Mouse (Mus musculus) forebrain, postnatal 0 days (tissue): ENCODE data around the gene Ranbp2. TPM values are rescaled to one million over a fixed set of nuclear protein-coding genes. Genes with fewer than 3 reads are reported as not detected.
A peak's percentile ranks its signal among the peaks of the same experiment; 100 is the strongest.

Experiments
- ATAC-seq: fragments of 200-750 bp; cut with Nextera tagmentation; 2 replicates; pipeline ENCODE4 v1.8.0; 2017; ENCODE audit warnings: mild to moderate bottlenecking, moderate library complexity
- DNase-seq: peaks from one replicate; pipeline ENCODE4 v3.0.0-alpha.2; 2015
- H3K27ac ChIP-seq: fragments of 300-500 bp; sonication (generic); 2 replicates; pipeline ENCODE4 v1.5.1; 2014; ENCODE audit warnings: low read depth, mild to moderate bottlenecking, antibody characterized with exemption, low read length, moderate library complexity, mixed read lengths
- H3K27me3 ChIP-seq: fragments of 300-500 bp; sonication (generic); 2 replicates; pipeline ENCODE4 v1.6.1; 2014; ENCODE audit warnings: mild to moderate bottlenecking, low read length, mixed read lengths; ENCODE audit not compliant: insufficient read depth
- H3K36me3 ChIP-seq: fragments of 300-500 bp; sonication (generic); 2 replicates; pipeline ENCODE4 v1.6.1; 2014; ENCODE audit warnings: mild to moderate bottlenecking, moderate library complexity; ENCODE audit not compliant: insufficient read depth
- H3K4me1 ChIP-seq: fragments of 300-500 bp; sonication (generic); 2 replicates; pipeline ENCODE4 v1.6.1; 2014; ENCODE audit warnings: antibody characterized with exemption; ENCODE audit not compliant: insufficient read depth
- H3K4me2 ChIP-seq: fragments of 300-500 bp; sonication (generic); 2 replicates; pipeline ENCODE4 v1.6.1; 2014; ENCODE audit warnings: low read depth, mild to moderate bottlenecking, moderate library complexity
- H3K4me3 ChIP-seq: fragments of 300-500 bp; sonication (generic); 2 replicates; pipeline ENCODE4 v1.5.1; 2014; ENCODE audit warnings: low read depth, low read length, mixed read lengths
- H3K9ac ChIP-seq: fragments of 300-500 bp; sonication (generic); 2 replicates; pipeline ENCODE4 v1.6.1; 2014; ENCODE audit warnings: mild to moderate bottlenecking
- H3K9me3 ChIP-seq: fragments of 300-500 bp; sonication (generic); 2 replicates; pipeline ENCODE4 v1.6.1; 2016; ENCODE audit warnings: low read length
- CTCF ChIP-seq: sonication (generic); IDR thresholded peaks from 2 replicates; pipeline ENCODE4 v1.5.1; 2016; ENCODE audit warnings: antibody characterized with exemption, control low read depth, low read depth
- WGBS: fragments of 180-500 bp; shearing (Covaris S2); extraction: QIAGEN DNeasy Blood & Tissue Kit; methylation state at CpG from one replicate; pipeline ENCODE4 v1.1.7; 2014; 5-methylcytosine and 5-hydroxymethylcytosine counted together
- polyA plus RNA-seq: library from polyadenylated mRNA; unstranded; fragments of >200 nt; fragmentation: Nextera tagmentation; extraction: Ambion mirVana; gene quantifications from 2 replicates; pipeline ENCODE4 v1.2.1, GENCODE M21; 2015
- total RNA-seq: library from RNA; depleted of rRNA; stranded (reverse); fragments of >200 nt; gene quantifications from 2 replicates; pipeline ENCODE4 v1.2.3, GENCODE M21; 2014

Gene Ranbp2
- total and polyA plus RNA-seq, 2 experiments from 2014 or later = 10.9 to 65.4 TPM

GRCm38 (mm10) chr10:58452185-58452584 lies 5.5 kb downstream of the Ranbp2 start:
- H3K4me1 ChIP-seq = 0 out of 2 replicates have a peak, but pooled peaks cover 2% of the 10 kb centered on the region
- no peak overlapping the region for H3K27ac ChIP-seq
- TF ChIP-seq CTCF = no peak
- H3K36me3 ChIP-seq = peaks cover 18% of the 10 kb centered on the region; the same call in 1 of the 2 replicates
- H3K27me3 ChIP-seq = no peaks in the 10 kb centered on the region
- WGBS = 96% methylated on average over 1 of the region's 1 CpGs
- H3K9ac ChIP-seq = no peak overlapping the region
- H3K9me3 ChIP-seq = no peaks in the 10 kb centered on the region
- ATAC-seq = no peak
- H3K4me3 ChIP-seq = no peak overlapping the region
- H3K4me2 ChIP-seq = no peak overlapping the region
- no peak for DNase-seq

- Histone ChIP-seq H3K4me3 (no peak overlapping the region), H3K9ac (no peak overlapping the region), H3K4me2 (no peak overlapping the region), H3K4me1 (no peaks in the 10 kb centered on the region), H3K27me3 (no peaks in the 10 kb centered on the region), H3K9me3 (no peaks in the 10 kb centered on the region), H3K27ac (no peak overlapping the region), H3K36me3 (peaks cover 50% of the 10 kb centered on the region)
- no peak for TF ChIP-seq CTCF
- 90% methylated on average over 1 of the region's 1 CpGs for WGBS
- no peak for ATAC-seq
- no peak for DNase-seq
These were observed 13.2 kb downstream of the Ranbp2 start for GRCm38 (mm10) chr10:58459896-58460295.

- 36% methylated on average over 5 of the region's 5 CpGs for WGBS
- no peak overlapping the region for H3K9ac ChIP-seq
- no peaks in the 10 kb centered on the region for H3K4me1 ChIP-seq
- no peak overlapping the region for H3K4me3 ChIP-seq
- peaks cover 28% of the 10 kb centered on the region for H3K36me3 ChIP-seq
- TF ChIP-seq CTCF = no peak
- ATAC-seq (peak; percentile 79), DNase-seq (peak; percentile 53)
- no peaks in the 10 kb centered on the region for H3K9me3 ChIP-seq
- no peak overlapping the region for H3K4me2 ChIP-seq
- H3K27ac ChIP-seq = peak overlapping the region; percentile 22; the same call in 1 of the 2 replicates
- no peaks in the 10 kb centered on the region for H3K27me3 ChIP-seq
These were observed 30.5 kb downstream of the Ranbp2 start for GRCm38 (mm10) chr10:58477086-58477755.

- peaks cover 29% of the 10 kb centered on the region for H3K36me3 ChIP-seq
- TF ChIP-seq CTCF = no peak
- no peak overlapping the region for H3K4me2 ChIP-seq
- no peak overlapping the region for H3K9ac ChIP-seq
- no peak for DNase-seq
- H3K4me1 ChIP-seq = no peaks in the 10 kb centered on the region
- WGBS = 88% methylated on average over 2 of the region's 2 CpGs
- H3K27me3 ChIP-seq = no peaks in the 10 kb centered on the region
- no peak overlapping the region for H3K4me3 ChIP-seq
- H3K9me3 ChIP-seq = no peaks in the 10 kb centered on the region
- ATAC-seq = no peak
- H3K27ac ChIP-seq = 0 out of 2 replicates have a peak overlapping the region, but pooled peaks have one; percentile 22
These were observed 31.4 kb downstream of the Ranbp2 start for GRCm38 (mm10) chr10:58478071-58478578.

GRCm38 (mm10) chr10:58479954-58480490 lies 33.3 kb downstream of the Ranbp2 start:
- no peak overlapping the region for H3K9ac ChIP-seq
- no peaks in the 10 kb centered on the region for H3K9me3 ChIP-seq
- no peak for DNase-seq
- no peak for ATAC-seq
- no peak overlapping the region for H3K27ac ChIP-seq
- no peaks in the 10 kb centered on the region for H3K27me3 ChIP-seq
- H3K36me3 ChIP-seq = peaks cover 40% of the 10 kb centered on the region
- H3K4me3 ChIP-seq = no peak overlapping the region
- 96% methylated on average over 4 of the region's 4 CpGs for WGBS
- TF ChIP-seq CTCF = no peak
- no peaks in the 10 kb centered on the region for H3K4me1 ChIP-seq
- H3K4me2 ChIP-seq = no peak overlapping the region

- DNase-seq = no peak
- Histone ChIP-seq H3K36me3 (peaks cover 33% of the 10 kb centered on the region), H3K4me2 (no peak overlapping the region), H3K4me1 (no peaks in the 10 kb centered on the region), H3K27ac (no peak overlapping the region), H3K9ac (no peak overlapping the region), H3K27me3 (no peaks in the 10 kb centered on the region), H3K9me3 (no peaks in the 10 kb centered on the region), H3K4me3 (no peak overlapping the region)
- ATAC-seq = no peak
- TF ChIP-seq CTCF = no peak
- WGBS = 94% methylated on average over 5 of the region's 5 CpGs
These were observed 44.3 kb downstream of the Ranbp2 start for GRCm38 (mm10) chr10:58491031-58491430.

- WGBS = 89% methylated on average over 2 of the region's 2 CpGs
- Histone ChIP-seq H3K27ac (no peak overlapping the region), H3K9me3 (no peaks in the 10 kb centered on the region), H3K9ac (no peak overlapping the region), H3K4me3 (no peak overlapping the region), H3K4me1 (0 out of 2 replicates have a peak, but pooled peaks cover 4% of the 10 kb centered on the region), H3K27me3 (no peaks in the 10 kb centered on the region), H3K36me3 (peaks cover 33% of the 10 kb centered on the region), H3K4me2 (no peak overlapping the region)
- TF ChIP-seq CTCF = peak; percentile 31
- ATAC-seq (no peak), DNase-seq (no peak)
These were observed 48.9 kb downstream of the Ranbp2 start for GRCm38 (mm10) chr10:58495637-58496036.
